Comparison of ENCODE assay signal across 8 mouse cellular contexts in genomic region chrX:96178437-96178836, GRCm38 (mm10).
DNase-seq lines count a peak whose midpoint lies in the region; ATAC-seq and TF ChIP-seq lines count a peak whose summit lies in the region.

No protein-coding gene starts in this region.

- ATAC-seq in limb, embryonic 11.5 days (ENCODE audit: insufficient number of reproducible peaks, low FRiP score, low TSS enrichment, low read depth), result no peak

- H3K4me2 ChIP-seq in limb, embryonic 11.5 days (ENCODE audit: low read depth, severe bottlenecking), result no peak overlapping the region

- no peaks in the 10 kb centered on the region for H3K4me1 ChIP-seq in heart, adult 2 months (ENCODE audit: control insufficient read depth, insufficient read depth, low read length)
- H3K4me1 ChIP-seq in cerebellum, adult 2 months (ENCODE audit: control insufficient read depth, insufficient read depth, low read length), result no peaks in the 10 kb centered on the region
- H3K4me1 ChIP-seq in limb, embryonic 11.5 days (ENCODE audit: control insufficient read depth, insufficient read depth, low read length), result no peaks in the 10 kb centered on the region

- H3K79me2 ChIP-seq in heart, adult 2 months (replicated peaks; ENCODE audit: control insufficient read depth, insufficient read depth, low read length), result no peaks in the 10 kb centered on the region

- H3K9ac ChIP-seq in heart, adult 2 months (ENCODE audit: low read depth, low read length), result no peak overlapping the region
- H3K9ac ChIP-seq in limb, embryonic 11.5 days (ENCODE audit: low read length), result no peak overlapping the region

- peak in 1 of 2 experiments; percentile 16 for DNase-seq in heart, adult 2 months
- DNase-seq in heart, adult 11 months, result no peak
- peak; percentile 14 for DNase-seq in urinary bladder, postnatal 25 days (ENCODE audit: low spot score)
- DNase-seq in urinary bladder, adult 2 months (ENCODE audit: low spot score), result no peak
- DNase-seq in cerebellum, adult 2 months, result peak; percentile 22 to 39
- DNase-seq in heart, postnatal 10 days, result peak; percentile 38 to 56
- DNase-seq in limb, embryonic 11.5 days (ENCODE audit: low spot score), result peak; percentile 21
- peak; percentile 6 for DNase-seq in skeletal muscle tissue, adult 2 months (ENCODE audit: low read depth, low spot score)

- no peak for TF ChIP-seq EP300 in heart, adult 2 months (IDR thresholded peaks at IDR 0.05; ENCODE audit: insufficient read depth, low read depth, low read length)

- peak; percentile 88 for TF ChIP-seq CTCF in heart, adult 2 months (IDR thresholded peaks at IDR 0.05)
- TF ChIP-seq CTCF in cerebellum, adult 2 months (IDR thresholded peaks at IDR 0.05; ENCODE audit: borderline replicate concordance, insufficient read depth, low read depth, low read length), result peak; percentile 59; the same call in 1 of the 2 replicates

- no peaks in the 10 kb centered on the region for H3K27me3 ChIP-seq in heart, adult 2 months (ENCODE audit: control insufficient read depth, insufficient read depth, low read length)
- H3K27me3 ChIP-seq in cerebellum, adult 2 months (ENCODE audit: control insufficient read depth, insufficient read depth, low read length), result no peaks in the 10 kb centered on the region
- H3K27me3 ChIP-seq in limb, embryonic 11.5 days (ENCODE audit: control insufficient read depth, insufficient read depth, low read length), result no peaks in the 10 kb centered on the region

- H3K27ac ChIP-seq in heart, adult 2 months, result no peak overlapping the region
- H3K27ac ChIP-seq in cerebellum, adult 2 months (ENCODE audit: insufficient read depth, low read length), result no peak overlapping the region
- no peak overlapping the region for H3K27ac ChIP-seq in limb, embryonic 11.5 days (replicated peaks; ENCODE audit: low read depth, low read length)

- no peaks in the 10 kb centered on the region for H3K9me3 ChIP-seq in limb, embryonic 11.5 days (ENCODE audit: control insufficient read depth, low read length)

- intact Hi-C loops in heart, adult 2 months (cut with DNase I), result loop anchor here (1.0 to 2.0 kb wide), 3 partner anchors 42 to 172 kb away; no protein-coding TSS in a partner anchor
- intact Hi-C loops in heart, postnatal 10 days (cut with DNase I), result loop anchor here (1.0 to 10.0 kb wide), 3 partner anchors 159 to 696 kb away; no protein-coding TSS in a partner anchor

- no peak for TF ChIP-seq POLR2A in heart, adult 2 months (IDR thresholded peaks at IDR 0.05; ENCODE audit: insufficient read depth, low read depth, low read length)
- no peak for TF ChIP-seq POLR2A in cerebellum, adult 2 months (IDR thresholded peaks at IDR 0.05; ENCODE audit: borderline replicate concordance, insufficient read depth, low read length)

- H3K4me3 ChIP-seq in heart, adult 2 months, result no peak overlapping the region
- no peak overlapping the region for H3K4me3 ChIP-seq in cerebellum, adult 2 months (replicated peaks; ENCODE audit: insufficient read depth, low read depth, low read length)
- H3K4me3 ChIP-seq in limb, embryonic 11.5 days (ENCODE audit: low read depth, low read length), result no peak overlapping the region

- WGBS in heart, adult 2 months, result 12% methylated on average over 1 of the region's 1 CpGs
- 0% methylated on average over 1 of the region's 1 CpGs for WGBS in cerebellum, adult 2 months
- 10% methylated on average over 1 of the region's 1 CpGs for WGBS in limb, embryonic 11.5 days

- no peaks in the 10 kb centered on the region for H3K36me3 ChIP-seq in heart, adult 2 months (ENCODE audit: control insufficient read depth, insufficient read depth, low read length)
- no peaks in the 10 kb centered on the region for H3K36me3 ChIP-seq in limb, embryonic 11.5 days (ENCODE audit: control insufficient read depth, insufficient read depth, low read length)

Comparison
In these comparisons a context has a peak if more than half of its experiments do, and no peak if none do; other contexts are left out.
1. DNase-seq: peak in urinary bladder, postnatal 25 days (single experiment), cerebellum, adult 2 months (2 of 2), heart, postnatal 10 days (2 of 2), limb, embryonic 11.5 days (single experiment) and skeletal muscle tissue, adult 2 months (single experiment); none in heart, adult 11 months (single experiment) and urinary bladder, adult 2 months (single experiment).